Mouse (Mus musculus) retina, adult 2 months (tissue): ENCODE measurements around the gene Olfr1148.

ENCODE experiments used
- DNase-seq: peaks from one replicate; pipeline ENCODE4 v3.0.0-alpha.2; 2012; ENCODE audit warnings: low read depth, low spot score

The Olfr1148 gene

DNA sequence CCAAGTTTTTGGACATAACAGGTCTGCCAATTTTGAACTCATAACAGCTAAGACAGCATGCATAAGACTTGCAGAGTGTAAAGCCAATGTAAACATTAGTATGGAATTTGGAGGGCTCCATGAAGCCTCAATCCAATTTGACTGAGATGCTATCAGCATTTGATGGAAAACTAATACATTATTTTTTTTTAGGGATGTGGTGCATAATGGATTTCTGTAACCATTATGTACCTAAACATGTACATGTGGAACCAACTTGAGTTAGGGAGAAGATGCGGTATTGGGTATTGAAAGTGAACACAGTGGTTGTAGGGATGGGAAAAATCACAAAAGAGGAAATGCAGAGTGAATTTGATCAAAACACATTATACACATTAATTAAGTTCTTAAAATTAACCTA lies at the start of gene Olfr1148:
Gene Olfr1148, plus strand, starts transcription at position 301 of the 400 bp plus-strand sequence.
- no peak for DNase-seq

GRCm38 (mm10) chr2:87800292-87800691 lies 30.0 kb upstream of the Olfr1148 start, which contains the start of gene Olfr1143:
Olfr1143 (plus strand) TSS chr2:87800592.
- DNase-seq, result no peak

GRCm38 (mm10) chr2:87809522-87809921 lies 20.8 kb upstream of the Olfr1148 start, which contains the start of gene Olfr1145:
Olfr1145 (plus strand) TSS chr2:87809822.
- DNase-seq, result no peak

DNA sequence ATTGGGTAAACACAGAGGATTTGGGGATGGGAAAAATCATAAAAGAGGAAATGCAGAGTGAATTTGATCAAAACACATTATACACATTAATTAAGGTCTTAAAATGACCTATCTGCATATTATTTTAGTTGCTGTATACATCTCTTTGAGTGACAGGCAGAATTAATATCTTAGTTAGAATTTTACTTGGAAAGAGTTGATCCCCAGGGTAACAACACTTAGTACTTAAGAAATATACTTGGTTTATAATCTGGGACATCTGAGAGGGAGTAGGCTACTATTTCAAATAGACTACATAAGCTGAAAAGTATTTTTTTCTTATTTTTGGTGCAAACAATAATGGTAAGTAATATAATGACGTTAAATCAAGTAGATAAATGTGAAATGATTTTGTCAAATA lies 13.4 kb downstream of the Olfr1148 start, which contains the start of gene Olfr1150-ps1:
Gene Olfr1150-ps1, plus strand, starts transcription at position 301 of the 400 bp plus-strand sequence.
- no peak for DNase-seq

GRCm38 (mm10) chr2:87855562-87855961 lies 25.2 kb downstream of the Olfr1148 start, which contains the start of gene Olfr1151:
Olfr1151 (plus strand) TSS chr2:87855862.
- no peak for DNase-seq

DNA sequence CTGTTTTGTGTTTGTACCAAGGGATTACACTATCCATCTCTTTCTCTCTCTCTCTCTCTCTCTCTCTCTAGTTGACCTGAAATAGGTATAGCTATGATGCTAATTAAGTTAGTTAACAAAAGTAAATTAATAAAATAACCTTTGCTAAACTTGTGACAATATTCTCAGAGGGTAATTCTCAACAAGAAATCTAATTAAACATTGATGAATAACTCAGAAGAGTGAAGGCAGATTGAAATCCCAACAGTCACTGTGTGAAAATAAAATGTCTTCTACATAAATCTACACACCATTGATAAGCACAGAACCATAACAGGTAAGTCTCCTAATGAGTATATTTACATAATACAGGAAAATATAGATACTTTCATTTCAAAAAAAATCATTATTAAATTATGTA lies 35.9 kb downstream of the Olfr1148 start, which contains the start of gene Olfr1152:
Gene Olfr1152, plus strand, starts transcription at position 301 of the 400 bp plus-strand sequence.
- no peak for DNase-seq
